Mouse (Mus musculus) embryonic facial prominence, embryonic 14.5 days (tissue): Measurements from ENCODE around the gene Gpr183. TPM values are rescaled to one million over a fixed set of nuclear protein-coding genes. Genes with fewer than 3 reads are reported as not detected.
A peak's percentile ranks its signal among the peaks of the same experiment; 100 is the strongest.

Experiments
- ATAC-seq: fragments of 200-750 bp; cut with Nextera tagmentation; 2 replicates; pipeline ENCODE4 v1.8.0; 2017; ENCODE audit warnings: low read depth, moderate number of reproducible peaks, moderate TSS enrichment
- DNase-seq: peaks from one replicate; pipeline ENCODE4 v3.0.0-alpha.2; 2015; ENCODE audit warnings: low spot score
- H3K27ac ChIP-seq: fragments of 300-500 bp; sonication (generic); replicated peaks from 2 replicates; pipeline ENCODE4 v1.5.1; 2014; ENCODE audit warnings: low read depth, mild to moderate bottlenecking, low read length, moderate library complexity
- H3K27me3 ChIP-seq: fragments of 300-500 bp; sonication (generic); replicated peaks from 2 replicates; pipeline ENCODE4 v1.6.1; 2014; ENCODE audit warnings: low read length; ENCODE audit not compliant: control insufficient read depth, insufficient read depth
- H3K36me3 ChIP-seq: fragments of 300-500 bp; sonication (generic); 2 replicates; pipeline ENCODE4 v1.6.1; 2014; ENCODE audit warnings: low read length, mixed read lengths; ENCODE audit not compliant: control insufficient read depth, insufficient read depth
- H3K4me1 ChIP-seq: fragments of 300-500 bp; sonication (generic); 2 replicates; pipeline ENCODE4 v1.6.1; 2014; ENCODE audit warnings: antibody characterized with exemption, low read length; ENCODE audit not compliant: control insufficient read depth, insufficient read depth
- H3K4me2 ChIP-seq: fragments of 300-500 bp; sonication (generic); 2 replicates; pipeline ENCODE4 v1.6.1; 2014; ENCODE audit warnings: low read depth, mild to moderate bottlenecking, low read length, moderate library complexity, mixed read lengths
- H3K4me3 ChIP-seq: fragments of 300-500 bp; sonication (generic); 2 replicates; pipeline ENCODE4 v1.5.1; 2014; ENCODE audit warnings: low read depth, mild to moderate bottlenecking, low read length
- H3K9ac ChIP-seq: fragments of 300-500 bp; sonication (generic); 2 replicates; pipeline ENCODE4 v1.6.1; 2014; ENCODE audit warnings: low read depth, mild to moderate bottlenecking, low read length, moderate library complexity, mixed read lengths
- H3K9me3 ChIP-seq: fragments of 300-500 bp; sonication (generic); 2 replicates; pipeline ENCODE4 v1.6.1; 2016; ENCODE audit warnings: low read length; ENCODE audit not compliant: control insufficient read depth
- WGBS: fragments of 180-500 bp; shearing (Covaris S2); extraction: QIAGEN DNeasy Blood & Tissue Kit; methylation state at CpG from one replicate; pipeline ENCODE4 v1.1.7; 2014; 5-methylcytosine and 5-hydroxymethylcytosine counted together
- polyA plus RNA-seq: library from polyadenylated mRNA; unstranded; fragments of >200 nt; fragmentation: Nextera tagmentation; extraction: Ambion mirVana; gene quantifications from 2 replicates; pipeline ENCODE4 v1.2.1, GENCODE M21; 2014

Gene Gpr183
- polyA plus RNA-seq, 1 experiment from 2014 or later, result 3.5 TPM

DNA sequence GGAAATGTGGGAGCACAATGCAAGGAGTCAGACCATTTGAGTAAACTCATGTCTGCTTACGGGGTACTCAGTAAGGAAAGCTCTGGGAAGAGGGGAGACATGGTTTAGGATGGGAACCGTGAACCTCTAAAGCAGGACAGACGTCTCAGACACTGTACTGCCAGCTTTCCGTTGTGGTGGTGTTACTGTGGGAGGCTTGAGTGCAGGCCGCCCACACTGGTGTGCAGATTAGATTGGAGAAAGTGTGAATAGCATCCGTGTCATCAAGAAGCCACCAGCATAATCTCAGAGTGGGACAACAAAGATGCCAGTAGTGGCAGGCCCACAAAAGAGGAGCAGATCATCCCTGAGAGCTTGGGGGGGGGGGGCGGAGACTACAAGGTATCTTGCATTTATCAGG is 37.2 kb upstream of the Gpr183 start:
- Histone ChIP-seq H3K4me2 (no peak overlapping the region), H3K9ac (no peak overlapping the region), H3K27me3 (no peaks in the 10 kb centered on the region), H3K4me1 (no peaks in the 10 kb centered on the region), H3K27ac (no peak overlapping the region), H3K9me3 (no peaks in the 10 kb centered on the region), H3K36me3 (0 out of 2 replicates have a peak, but pooled peaks cover 13% of the 10 kb centered on the region), H3K4me3 (no peak overlapping the region)
- DNase-seq (no peak), ATAC-seq (no peak)
- WGBS, result 93% methylated on average over 6 of the region's 7 CpGs

DNA sequence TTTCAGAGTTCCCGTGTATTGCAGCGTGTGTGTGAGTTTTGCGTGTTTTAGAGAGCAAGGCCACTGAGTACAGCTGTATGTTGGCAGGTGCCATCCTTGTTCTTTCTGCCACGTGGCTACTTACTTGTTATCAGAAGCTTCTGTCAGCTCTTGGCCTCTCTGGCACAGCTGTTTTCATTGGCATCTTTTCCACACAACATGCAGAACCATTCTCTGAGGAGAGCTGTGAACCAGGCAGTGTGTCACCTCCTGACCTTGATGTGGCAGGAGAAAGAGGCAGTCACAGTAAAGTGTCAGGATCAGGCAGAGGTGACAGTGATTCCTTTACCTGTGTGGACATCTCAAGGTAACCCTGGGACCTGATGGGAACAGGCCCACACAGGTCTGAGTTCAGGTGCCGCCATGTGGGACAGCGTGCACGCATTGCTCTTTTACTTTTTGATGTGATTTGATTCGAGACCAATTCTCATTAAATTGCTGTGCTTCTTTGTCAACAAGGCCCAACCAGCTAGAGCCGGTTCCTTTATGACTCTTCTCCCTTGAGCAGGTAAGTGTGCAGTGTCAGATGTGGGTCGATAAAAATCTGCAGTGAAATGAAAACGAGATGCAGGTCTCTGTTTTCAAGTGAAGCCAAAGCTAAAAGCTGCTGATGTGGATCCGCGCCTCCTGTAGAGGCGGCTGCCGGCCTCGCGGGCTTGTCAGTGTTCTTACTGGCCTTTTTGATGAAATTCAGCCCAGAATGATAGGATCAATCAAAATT is 35.5 kb upstream of the Gpr183 start:
- no peak overlapping the region for H3K4me3 ChIP-seq
- no peak overlapping the region for H3K27ac ChIP-seq
- DNase-seq, result no peak
- WGBS, result 89% methylated on average over 17 of the region's 17 CpGs
- no peaks in the 10 kb centered on the region for H3K27me3 ChIP-seq
- no peak overlapping the region for H3K4me2 ChIP-seq
- H3K4me1 ChIP-seq, result no peaks in the 10 kb centered on the region
- no peaks in the 10 kb centered on the region for H3K9me3 ChIP-seq
- peaks cover 28% of the 10 kb centered on the region for H3K36me3 ChIP-seq
- no peak for ATAC-seq
- no peak overlapping the region for H3K9ac ChIP-seq

DNA sequence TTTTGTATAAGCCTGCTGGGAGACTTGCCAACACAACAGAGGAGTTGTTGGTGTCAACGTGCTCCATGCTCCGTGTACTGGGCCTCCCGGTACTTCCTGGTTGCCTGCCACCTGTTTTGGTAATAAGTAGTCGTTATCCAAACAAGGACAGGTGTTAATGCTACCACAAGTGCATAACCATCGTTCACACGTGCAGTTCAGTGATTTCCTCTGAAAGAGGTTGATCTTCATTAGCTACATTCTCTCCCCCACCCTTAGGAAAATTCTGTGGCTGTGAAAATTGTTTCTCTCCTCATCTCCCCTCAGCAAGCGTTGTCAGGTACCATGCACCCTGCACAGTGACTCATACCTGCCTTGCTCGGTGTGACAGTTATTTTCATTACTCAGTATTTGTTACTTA is 34.5 kb upstream of the Gpr183 start:
- no peak overlapping the region for H3K4me3 ChIP-seq
- 70% methylated on average over 8 of the region's 8 CpGs for WGBS
- ATAC-seq (no peak), DNase-seq (peak; percentile 28)
- no peak overlapping the region for H3K4me2 ChIP-seq
- no peak overlapping the region for H3K27ac ChIP-seq
- H3K9me3 ChIP-seq, result no peaks in the 10 kb centered on the region
- no peaks in the 10 kb centered on the region for H3K27me3 ChIP-seq
- no peaks in the 10 kb centered on the region for H3K4me1 ChIP-seq
- peaks cover 38% of the 10 kb centered on the region for H3K36me3 ChIP-seq
- H3K9ac ChIP-seq, result no peak overlapping the region

DNA sequence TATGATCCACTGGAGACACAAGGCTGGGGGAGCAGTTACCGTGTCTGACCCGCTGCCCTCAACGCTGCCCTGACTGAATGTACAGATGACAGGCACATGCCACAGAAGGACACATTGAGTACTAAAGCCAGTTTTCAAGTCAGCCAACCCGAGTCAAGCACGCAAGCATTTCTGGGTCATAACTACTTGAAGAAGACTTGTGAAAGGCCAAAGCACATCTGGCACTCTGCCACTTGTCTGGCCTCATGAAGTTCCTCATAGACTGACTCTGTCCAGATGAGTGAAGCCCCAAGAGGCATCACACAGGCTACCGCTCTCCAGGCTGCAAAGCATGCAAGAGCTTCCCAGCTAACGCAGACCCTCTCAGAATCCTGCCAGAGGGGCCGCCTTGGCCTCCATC is 31.8 kb upstream of the Gpr183 start:
- Histone ChIP-seq H3K27me3 (no peaks in the 10 kb centered on the region), H3K36me3 (peaks cover 43% of the 10 kb centered on the region), H3K4me2 (no peak overlapping the region), H3K9ac (no peak overlapping the region), H3K9me3 (no peaks in the 10 kb centered on the region), H3K4me1 (no peaks in the 10 kb centered on the region), H3K27ac (no peak overlapping the region), H3K4me3 (no peak overlapping the region)
- DNase-seq (peak; percentile 58), ATAC-seq (no peak; the same call in 1 of the 2 replicates)
- 87% methylated on average over 8 of the region's 8 CpGs for WGBS

- Histone ChIP-seq H3K4me2 (no peak overlapping the region), H3K36me3 (peaks cover 37% of the 10 kb centered on the region), H3K4me1 (no peaks in the 10 kb centered on the region), H3K27me3 (no peaks in the 10 kb centered on the region), H3K9ac (no peak overlapping the region), H3K27ac (no peak overlapping the region), H3K9me3 (no peaks in the 10 kb centered on the region), H3K4me3 (no peak overlapping the region)
- DNase-seq (no peak), ATAC-seq (no peak)
- 100% methylated on average over 1 of the region's 1 CpGs for WGBS
Observed at GRCm38 (mm10) chr14:121995557-121995870, 30.5 kb upstream of the Gpr183 start.

DNA sequence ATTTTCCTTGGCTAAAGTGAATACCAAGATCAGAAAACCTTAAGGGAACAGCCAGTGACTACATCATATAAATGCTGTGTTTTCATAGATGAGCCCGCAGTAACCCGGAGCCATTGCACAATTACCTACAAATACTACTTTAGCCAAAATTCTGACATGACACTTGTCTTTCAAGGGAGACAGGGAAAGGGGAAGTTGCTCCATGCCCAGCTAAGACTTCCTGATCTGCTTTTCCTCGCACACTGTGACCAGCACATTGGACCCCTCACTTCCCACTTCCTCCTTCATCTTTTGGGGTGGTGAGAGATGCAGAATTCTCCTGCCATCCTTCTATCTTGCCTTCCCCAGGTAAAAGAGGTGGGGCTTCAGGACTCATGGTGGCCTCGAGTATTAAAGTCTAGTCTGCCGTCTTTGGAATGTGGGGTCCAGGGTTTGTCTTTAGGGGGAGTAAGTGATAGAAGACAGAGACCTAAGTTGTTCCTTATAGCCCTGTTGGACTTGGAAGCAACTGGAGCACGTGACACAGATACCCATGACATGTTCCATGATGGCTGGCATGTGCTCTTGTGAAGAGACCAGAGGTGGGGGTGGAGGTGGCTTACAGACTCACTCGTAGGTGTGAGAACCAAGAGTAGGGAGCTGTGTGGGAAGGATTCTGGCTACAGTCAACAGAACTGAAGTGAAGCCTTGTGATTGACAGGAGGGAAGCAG is 30.0 kb upstream of the Gpr183 start:
- no peak overlapping the region for H3K4me2 ChIP-seq
- no peaks in the 10 kb centered on the region for H3K4me1 ChIP-seq
- H3K27me3 ChIP-seq, result no peaks in the 10 kb centered on the region
- no peaks in the 10 kb centered on the region for H3K9me3 ChIP-seq
- peaks cover 37% of the 10 kb centered on the region for H3K36me3 ChIP-seq
- H3K9ac ChIP-seq, result no peak overlapping the region
- WGBS, result 86% methylated on average over 7 of the region's 7 CpGs
- no peak for DNase-seq
- no peak for ATAC-seq
- no peak overlapping the region for H3K4me3 ChIP-seq
- no peak overlapping the region for H3K27ac ChIP-seq

DNA sequence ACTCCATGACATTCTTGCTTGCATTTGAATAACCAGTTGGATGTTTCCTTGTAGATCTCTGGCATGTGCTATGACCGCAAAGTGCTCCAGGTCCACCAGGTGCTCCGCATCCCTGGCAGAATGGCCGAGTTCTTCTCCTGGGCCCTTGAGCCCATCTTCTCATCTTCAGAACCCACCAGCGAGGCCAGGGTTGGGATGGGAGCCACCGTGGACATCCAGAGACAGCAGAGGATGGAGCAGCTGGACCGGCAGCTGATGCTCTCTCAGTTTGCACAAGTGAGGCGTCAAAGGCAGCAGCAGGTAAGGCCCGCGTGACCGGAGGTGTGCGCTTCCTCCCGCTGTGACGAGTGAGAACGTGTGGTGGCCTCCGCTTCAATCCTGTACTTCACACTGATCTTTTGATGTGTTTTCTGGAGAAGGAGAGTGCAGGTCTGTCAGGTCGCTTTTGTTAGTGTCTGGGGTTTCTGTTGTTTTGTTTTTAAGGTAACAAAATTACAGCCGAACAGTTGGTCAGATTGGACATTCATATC is 29.2 kb upstream of the Gpr183 start:
- Histone ChIP-seq H3K9ac (no peak overlapping the region), H3K4me3 (no peak overlapping the region), H3K27ac (no peak overlapping the region), H3K36me3 (peaks cover 36% of the 10 kb centered on the region), H3K4me2 (no peak overlapping the region), H3K27me3 (no peaks in the 10 kb centered on the region), H3K4me1 (no peaks in the 10 kb centered on the region), H3K9me3 (no peaks in the 10 kb centered on the region)
- WGBS, result 93% methylated on average over 17 of the region's 17 CpGs
- no peak for ATAC-seq
- DNase-seq, result no peak

GRCm38 (mm10) chr14:121993616-121994015 is 28.6 kb upstream of the Gpr183 start:
- no peak overlapping the region for H3K9ac ChIP-seq
- H3K4me2 ChIP-seq, result no peak overlapping the region
- H3K27me3 ChIP-seq, result no peaks in the 10 kb centered on the region
- H3K36me3 ChIP-seq, result peaks cover 34% of the 10 kb centered on the region
- H3K4me3 ChIP-seq, result no peak overlapping the region
- H3K4me1 ChIP-seq, result no peaks in the 10 kb centered on the region
- H3K27ac ChIP-seq, result no peak overlapping the region
- H3K9me3 ChIP-seq, result no peaks in the 10 kb centered on the region
- ATAC-seq (no peak), DNase-seq (no peak)
- WGBS, result 90% methylated on average over 4 of the region's 4 CpGs
